Mouse (Mus musculus) adrenal gland, adult 2 months (tissue): ENCODE data around the gene Itpr1. TPM values are rescaled to one million over a fixed set of nuclear protein-coding genes. Genes with fewer than 3 reads are reported as not detected.

Source experiments
- DNase-seq: peaks from one replicate; pipeline ENCODE4 v3.0.0; 2021
- polyA plus RNA-seq: library from polyadenylated mRNA; depleted of rRNA; stranded (reverse); fragments of >200 nt; gene quantifications from 2 replicates; pipeline ENCODE4 v1.2.3, GENCODE M21; 2012
- total RNA-seq, 2 experiments: library from RNA; stranded (reverse); gene quantifications; 2 replicates each; pipeline ENCODE4 v1.2.3; 2021

Itpr1 gene
- total and polyA plus RNA-seq, 3 experiments = 23.0 to 176 (median 120) TPM

GRCm38 (mm10) chr6:108240004-108240403 is 27.1 kb downstream of the Itpr1 start:
- no peak for DNase-seq

- DNase-seq = peak; percentile 71
Measured at GRCm38 (mm10) chr6:108240754-108241153, 27.9 kb downstream of the Itpr1 start.

GRCm38 (mm10) chr6:108244571-108244970 is 31.7 kb downstream of the Itpr1 start:
- DNase-seq = no peak

- peak; percentile 43 for DNase-seq
Measured at GRCm38 (mm10) chr6:108246369-108247085, 33.6 kb downstream of the Itpr1 start.

- DNase-seq = no peak
Measured at GRCm38 (mm10) chr6:108247211-108247610, 34.3 kb downstream of the Itpr1 start.

GRCm38 (mm10) chr6:108248519-108248918 is 35.6 kb downstream of the Itpr1 start:
- DNase-seq = no peak

- DNase-seq = peak; percentile 45
Measured at GRCm38 (mm10) chr6:108249031-108249917, 36.4 kb downstream of the Itpr1 start.

- DNase-seq = peak; percentile 46
Measured at GRCm38 (mm10) chr6:108249918-108250225, 37.0 kb downstream of the Itpr1 start.

- peak; percentile 34 for DNase-seq
Measured at GRCm38 (mm10) chr6:108250416-108250815, 37.5 kb downstream of the Itpr1 start.

- DNase-seq = no peak
Measured at GRCm38 (mm10) chr6:108252565-108253360, 39.9 kb downstream of the Itpr1 start.

- DNase-seq = peak; percentile 27
Measured at GRCm38 (mm10) chr6:108254132-108255064, 41.5 kb downstream of the Itpr1 start.

- no peak for DNase-seq
Measured at GRCm38 (mm10) chr6:108255880-108256279, 43.0 kb downstream of the Itpr1 start.

GRCm38 (mm10) chr6:108257225-108257624 is 44.3 kb downstream of the Itpr1 start:
- DNase-seq = no peak

- no peak for DNase-seq
Measured at GRCm38 (mm10) chr6:108258631-108259030, 45.7 kb downstream of the Itpr1 start.

- DNase-seq = no peak
Measured at GRCm38 (mm10) chr6:108259671-108260070, 46.8 kb downstream of the Itpr1 start.

- no peak for DNase-seq
Measured at GRCm38 (mm10) chr6:108261506-108261905, 48.6 kb downstream of the Itpr1 start.

- no peak for DNase-seq
Measured at GRCm38 (mm10) chr6:108264164-108264563, 51.3 kb downstream of the Itpr1 start.

GRCm38 (mm10) chr6:108273451-108273850 is 60.6 kb downstream of the Itpr1 start:
- DNase-seq = no peak

- no peak for DNase-seq
Measured at GRCm38 (mm10) chr6:108274364-108275084, 61.6 kb downstream of the Itpr1 start.

GRCm38 (mm10) chr6:108276880-108277507 is 64.1 kb downstream of the Itpr1 start:
- no peak for DNase-seq
